Mouse (Mus musculus): ENCODE data around the gene Ttll8.

Gene Ttll8

GRCm38 (mm10) chr15:88862881-88863694 is 91.1 kb downstream of the Ttll8 start:
- in situ Hi-C loops (cut with MboI; ENCODE audit: unreplicated experiment in 2 of 2), result no loop called here

- in situ Hi-C loops (cut with MboI; ENCODE audit: unreplicated experiment in 2 of 2), result no loop called here
These were observed 92.2 kb downstream of the Ttll8 start, which contains the start of gene Pim3 for GRCm38 (mm10) chr15:88861772-88862622. Gene Pim3 (plus strand): TSS chr15:88862186.

GRCm38 (mm10) chr15:88860781-88861180 is 93.4 kb downstream of the Ttll8 start:
- in situ Hi-C loops (cut with MboI; ENCODE audit: unreplicated experiment in 2 of 2), result no loop called here

GRCm38 (mm10) chr15:88859206-88859970 is 94.8 kb downstream of the Ttll8 start:
- in situ Hi-C loops (cut with MboI; ENCODE audit: unreplicated experiment in 2 of 2), result no loop called here

GRCm38 (mm10) chr15:88858707-88859106 is 95.5 kb downstream of the Ttll8 start:
- in situ Hi-C loops (cut with MboI; ENCODE audit: unreplicated experiment in 2 of 2), result no loop called here

GRCm38 (mm10) chr15:88858141-88858541 is 96.1 kb downstream of the Ttll8 start:
- in situ Hi-C loops (cut with MboI; ENCODE audit: unreplicated experiment in 2 of 2), result no loop called here

GRCm38 (mm10) chr15:88857361-88857760 is 96.9 kb downstream of the Ttll8 start:
- in situ Hi-C loops (cut with MboI; ENCODE audit: unreplicated experiment in 2 of 2), result no loop called here

- in situ Hi-C loops (cut with MboI; ENCODE audit: unreplicated experiment in 2 of 2), result no loop called here
These were observed 97.6 kb downstream of the Ttll8 start for GRCm38 (mm10) chr15:88856613-88857012.

- in situ Hi-C loops (cut with MboI; ENCODE audit: unreplicated experiment in 2 of 2), result no loop called here
These were observed 98.3 kb downstream of the Ttll8 start for GRCm38 (mm10) chr15:88855896-88856417.

GRCm38 (mm10) chr15:88854969-88855830 is 99.0 kb downstream of the Ttll8 start:
- in situ Hi-C loops (cut with MboI; ENCODE audit: unreplicated experiment in 2 of 2), result no loop called here

GRCm38 (mm10) chr15:88854119-88854968 is 99.9 kb downstream of the Ttll8 start:
- in situ Hi-C loops (cut with MboI; ENCODE audit: unreplicated experiment in 2 of 2), result no loop called here

GRCm38 (mm10) chr15:88853106-88853505 is 101.1 kb downstream of the Ttll8 start:
- in situ Hi-C loops (cut with MboI; ENCODE audit: unreplicated experiment in 2 of 2), result no loop called here

- in situ Hi-C loops (cut with MboI; ENCODE audit: unreplicated experiment in 2 of 2), result no loop called here
These were observed 102.6 kb downstream of the Ttll8 start for GRCm38 (mm10) chr15:88851507-88852149.

GRCm38 (mm10) chr15:88851076-88851475 is 103.1 kb downstream of the Ttll8 start:
- in situ Hi-C loops (cut with MboI; ENCODE audit: unreplicated experiment in 2 of 2), result no loop called here

GRCm38 (mm10) chr15:88850146-88850826 is 103.9 kb downstream of the Ttll8 start:
- in situ Hi-C loops (cut with MboI; ENCODE audit: unreplicated experiment in 2 of 2), result no loop called here

GRCm38 (mm10) chr15:88849621-88850020 is 104.6 kb downstream of the Ttll8 start:
- in situ Hi-C loops (cut with MboI; ENCODE audit: unreplicated experiment in 2 of 2), result loop anchor here (25.0 kb wide), 1 partner anchor 363 kb away; the partner anchor contains the start of gene Ppp6r2 (in 2 of the 2)

GRCm38 (mm10) chr15:88848661-88849060 is 105.6 kb downstream of the Ttll8 start:
- in situ Hi-C loops (cut with MboI; ENCODE audit: unreplicated experiment in 2 of 2), result loop anchor here (25.0 kb wide), 1 partner anchor 364 kb away; the partner anchor contains the start of gene Ppp6r2 (in 2 of the 2)

Data from v-Abl transformed pro-B cells (cell line).